Mouse (Mus musculus): ENCODE results near the gene Ino80b.

DNA sequence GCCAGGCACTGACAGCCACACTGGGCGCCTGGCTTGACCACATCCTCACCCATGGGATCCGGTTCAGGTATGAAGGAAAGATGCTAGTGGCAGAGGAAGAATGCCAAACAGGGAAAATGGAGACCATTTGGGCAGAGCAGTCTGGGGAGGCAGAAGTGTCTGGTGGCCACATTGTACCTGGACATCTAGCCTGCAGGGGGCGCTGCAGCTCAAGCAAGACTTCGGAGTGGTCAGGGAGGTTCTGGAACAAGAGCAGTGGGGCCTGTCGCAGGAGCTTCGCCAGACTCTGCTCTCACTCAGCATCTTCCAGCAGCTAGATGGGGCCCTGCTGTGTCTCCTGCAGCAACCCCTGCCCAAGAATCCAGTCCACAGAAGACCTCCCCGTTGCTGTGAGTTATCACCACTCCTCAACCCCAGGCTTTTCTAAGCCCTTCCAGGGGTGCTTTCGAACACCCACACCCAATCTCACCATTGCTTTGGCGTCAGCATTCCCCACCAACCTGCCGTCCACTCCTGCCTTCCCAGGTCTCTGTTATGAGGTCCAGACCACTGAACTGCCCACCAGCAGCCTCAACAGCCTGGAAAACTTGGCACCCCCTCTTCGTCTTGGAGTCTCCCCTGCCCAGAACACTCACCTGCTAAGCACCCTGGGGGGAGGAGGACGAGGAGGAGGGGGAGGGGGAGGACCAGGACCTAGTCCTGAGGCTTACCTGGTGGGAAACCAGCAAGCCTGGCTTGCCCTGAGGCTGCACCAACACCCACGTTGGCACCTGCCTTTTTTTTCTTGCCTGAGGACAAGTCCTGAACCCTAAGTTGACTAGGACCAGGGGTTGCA lies 17.4 kb downstream of the Ino80b start:
- no peak for TF ChIP-seq POLR2A (IDR thresholded peaks at IDR 0.05; ENCODE audit: borderline replicate concordance, extremely low read depth, insufficient read depth, insufficient read length, poor library complexity, severe bottlenecking)
- TF ChIP-seq CTCF (IDR thresholded peaks at IDR 0.05; ENCODE audit: borderline replicate concordance, extremely low read depth, insufficient read depth, insufficient read length) = peak; percentile 76

All from brain, embryonic 14.5 days (tissue).